Mouse (Mus musculus) small intestine, adult 2 months (tissue): ENCODE results near the gene Stx3.

Experiments
- CTCF ChIP-seq: fragments of 200-500 bp; IDR thresholded peaks from 2 replicates; pipeline ENCODE4 v1.5.1; 2012; ENCODE audit warnings: low read depth, mild to moderate bottlenecking, control low read depth, inconsistent platforms, low read length, moderate library complexity, mixed read lengths; ENCODE audit not compliant: insufficient replicate concordance, insufficient read length; ENCODE audit errors: extremely low read depth
- POLR2A ChIP-seq: fragments of 200-500 bp; IDR thresholded peaks from 2 replicates; pipeline ENCODE4 v1.6.1; 2012; ENCODE audit warnings: low read depth, mild to moderate bottlenecking, control low read depth, inconsistent platforms, low read length, moderate library complexity

DNA sequence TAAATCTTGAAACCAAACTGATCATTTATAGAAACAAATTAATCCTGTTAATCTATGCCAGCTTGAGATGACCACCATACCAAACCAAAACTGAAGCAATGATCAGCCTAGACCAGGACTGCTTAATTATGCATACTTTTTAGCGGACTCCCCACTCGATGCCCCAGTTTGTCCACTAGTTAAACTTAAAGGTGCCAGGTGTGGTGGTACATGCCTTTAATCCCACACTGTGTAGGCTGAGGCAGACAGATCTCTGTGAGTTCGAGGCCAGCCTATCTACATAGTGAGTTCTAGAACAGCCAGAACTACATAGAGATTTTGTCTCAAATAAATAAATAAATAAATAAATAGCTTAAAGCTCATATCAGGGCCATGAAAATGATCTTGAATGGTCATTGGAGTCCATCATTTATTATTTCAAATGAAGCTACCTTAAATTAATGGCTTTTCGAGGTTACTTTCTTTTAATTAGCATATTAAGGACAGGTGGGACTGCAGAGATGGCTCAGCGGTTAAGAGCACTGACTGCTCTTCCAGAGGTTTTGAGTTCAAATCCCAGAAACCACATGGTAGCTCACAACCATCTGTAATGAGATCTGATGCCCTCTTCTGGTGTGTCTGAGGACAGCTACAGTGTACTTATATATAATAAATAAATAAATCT lies 49.8 kb downstream of the Stx3 start:
- TF ChIP-seq POLR2A (no peak), CTCF (no peak)
